Mouse (Mus musculus): Measurements from ENCODE around the gene Ldlrad3.

The Ldlrad3 gene

DNA sequence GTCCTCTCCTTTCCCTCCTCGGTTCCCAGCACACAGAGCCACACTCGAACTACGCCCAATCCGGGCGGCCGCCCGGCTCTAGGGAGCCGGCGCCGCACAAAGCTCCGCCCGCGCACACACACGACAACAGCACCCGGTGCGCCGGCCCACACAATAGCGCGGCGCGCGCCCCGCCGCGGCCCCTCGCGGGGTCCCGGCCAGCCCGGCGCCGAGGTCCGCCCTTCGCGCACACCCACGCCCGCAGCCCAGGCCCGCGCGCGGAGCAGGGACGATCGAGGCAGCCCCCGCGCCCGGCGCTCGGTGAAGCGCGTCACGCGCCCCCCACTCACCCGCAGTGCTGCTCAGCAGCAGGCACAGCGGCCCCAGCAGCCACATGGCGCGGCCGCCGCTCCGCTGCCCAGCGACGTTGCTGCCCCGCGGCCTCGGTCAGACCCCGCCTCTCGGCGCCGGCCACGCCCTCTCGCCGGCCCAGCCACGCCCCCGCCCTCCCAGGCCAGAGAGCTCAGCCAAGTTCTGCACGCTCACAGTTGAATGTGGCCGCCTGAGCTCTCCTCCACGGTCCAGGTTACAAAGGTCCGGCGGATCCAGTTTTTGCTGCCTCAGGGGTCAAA is at the start of gene Ldlrad3:
Gene Ldlrad3, minus strand, starts transcription at position 435 of the 611 bp plus-strand sequence.
- peak; percentile 92 for DNase-seq (ENCODE audit: low spot score)

- no peak for DNase-seq (ENCODE audit: low spot score)
These were observed 45.3 kb upstream of the Ldlrad3 start for GRCm38 (mm10) chr2:102231470-102231869.

GRCm38 (mm10) chr2:102229126-102229525 is 42.9 kb upstream of the Ldlrad3 start:
- no peak for DNase-seq (ENCODE audit: low spot score)

DNA sequence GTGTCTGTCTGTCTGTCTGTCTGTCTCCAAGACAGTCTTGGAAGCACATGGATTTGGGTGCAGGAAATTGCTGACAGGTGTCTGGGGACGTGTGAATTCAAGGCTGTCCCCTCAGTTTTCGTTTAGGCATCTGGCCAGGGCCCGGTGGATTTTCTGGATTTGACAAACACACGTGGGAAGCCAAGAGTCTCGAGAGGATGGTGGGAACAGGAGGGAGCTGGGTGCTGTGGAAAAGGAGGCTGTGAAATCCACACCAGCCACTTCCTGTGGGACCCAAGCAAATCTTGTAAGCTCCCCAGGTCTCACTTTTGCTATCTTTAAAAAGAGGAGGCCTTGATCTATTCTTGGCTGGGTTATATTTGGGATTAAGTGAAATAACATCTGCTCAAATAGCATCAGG is 42.1 kb upstream of the Ldlrad3 start:
- DNase-seq (ENCODE audit: low spot score) = no peak

GRCm38 (mm10) chr2:102227839-102228238 is 41.7 kb upstream of the Ldlrad3 start:
- DNase-seq (ENCODE audit: low spot score) = no peak

DNA sequence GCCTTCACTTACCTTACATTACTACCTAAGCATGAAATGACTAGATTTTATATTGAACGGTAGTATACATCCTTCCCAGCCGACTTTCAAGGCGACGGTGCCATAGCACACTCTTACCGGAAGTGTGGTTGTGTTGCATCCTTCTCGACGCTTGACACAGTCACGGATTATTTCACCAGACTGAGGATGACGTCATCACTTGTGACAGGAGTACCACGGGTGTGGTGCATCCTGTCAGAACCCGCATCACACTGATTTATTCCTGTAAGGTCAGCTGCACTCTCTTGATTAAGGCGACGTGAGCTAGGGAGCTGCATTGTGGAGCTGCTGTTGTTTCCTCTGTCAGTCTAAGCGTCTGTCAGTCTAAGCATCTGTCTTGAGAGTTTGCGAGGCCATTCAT is 40.1 kb upstream of the Ldlrad3 start:
- no peak for DNase-seq (ENCODE audit: low spot score)

- no peak for DNase-seq (ENCODE audit: low spot score)
These were observed 37.4 kb upstream of the Ldlrad3 start for GRCm38 (mm10) chr2:102223355-102224128.

DNA sequence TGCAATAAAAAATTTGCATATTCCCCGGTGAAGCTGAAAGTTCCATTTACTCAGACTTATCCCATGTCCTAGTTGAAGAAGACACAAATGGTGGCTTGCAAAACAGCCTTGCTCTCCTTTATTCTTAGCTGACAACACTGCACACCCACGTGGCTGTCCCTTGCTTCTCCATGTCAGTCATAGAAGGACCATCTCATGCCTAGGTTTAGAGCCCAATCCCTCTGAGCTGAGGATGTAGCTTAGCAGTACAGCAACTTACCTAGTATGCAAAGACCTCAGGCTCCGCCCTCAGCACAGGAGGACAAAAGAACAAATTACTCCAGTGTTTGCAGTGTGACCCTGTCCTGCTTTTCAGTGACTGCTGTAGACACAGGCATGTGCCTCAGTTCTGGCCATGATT is 36.6 kb upstream of the Ldlrad3 start:
- no peak for DNase-seq (ENCODE audit: low spot score)

GRCm38 (mm10) chr2:102216817-102217216 is 30.6 kb upstream of the Ldlrad3 start:
- no peak for DNase-seq (ENCODE audit: low spot score)

GRCm38 (mm10) chr2:102212096-102212495 is 25.9 kb upstream of the Ldlrad3 start:
- peak; percentile 63 for DNase-seq (ENCODE audit: low spot score)

- DNase-seq (ENCODE audit: low spot score) = no peak
These were observed 19.7 kb upstream of the Ldlrad3 start for GRCm38 (mm10) chr2:102205672-102206399.

DNA sequence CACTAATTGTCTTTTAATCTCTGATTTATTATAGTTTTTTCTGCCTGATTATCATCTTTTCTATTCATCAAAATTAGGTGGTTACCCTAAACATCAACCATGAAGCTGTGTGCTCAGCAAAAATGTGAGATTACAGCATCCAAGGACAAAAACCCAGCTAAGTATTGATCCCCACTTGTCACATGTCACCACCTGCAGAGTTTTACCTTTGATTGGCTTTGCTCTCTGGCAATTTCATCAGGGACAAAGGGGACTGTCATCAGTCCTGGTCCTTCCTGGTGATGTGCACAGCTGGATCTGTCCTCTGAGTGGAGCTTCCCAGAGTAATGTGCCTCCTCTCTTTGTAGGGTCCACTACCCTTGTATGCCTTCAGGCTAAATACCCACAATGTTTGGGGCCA is 17.3 kb upstream of the Ldlrad3 start:
- no peak for DNase-seq (ENCODE audit: low spot score)

- DNase-seq (ENCODE audit: low spot score) = peak; percentile 61
These were observed 16.1 kb upstream of the Ldlrad3 start for GRCm38 (mm10) chr2:102202211-102202770.

DNA sequence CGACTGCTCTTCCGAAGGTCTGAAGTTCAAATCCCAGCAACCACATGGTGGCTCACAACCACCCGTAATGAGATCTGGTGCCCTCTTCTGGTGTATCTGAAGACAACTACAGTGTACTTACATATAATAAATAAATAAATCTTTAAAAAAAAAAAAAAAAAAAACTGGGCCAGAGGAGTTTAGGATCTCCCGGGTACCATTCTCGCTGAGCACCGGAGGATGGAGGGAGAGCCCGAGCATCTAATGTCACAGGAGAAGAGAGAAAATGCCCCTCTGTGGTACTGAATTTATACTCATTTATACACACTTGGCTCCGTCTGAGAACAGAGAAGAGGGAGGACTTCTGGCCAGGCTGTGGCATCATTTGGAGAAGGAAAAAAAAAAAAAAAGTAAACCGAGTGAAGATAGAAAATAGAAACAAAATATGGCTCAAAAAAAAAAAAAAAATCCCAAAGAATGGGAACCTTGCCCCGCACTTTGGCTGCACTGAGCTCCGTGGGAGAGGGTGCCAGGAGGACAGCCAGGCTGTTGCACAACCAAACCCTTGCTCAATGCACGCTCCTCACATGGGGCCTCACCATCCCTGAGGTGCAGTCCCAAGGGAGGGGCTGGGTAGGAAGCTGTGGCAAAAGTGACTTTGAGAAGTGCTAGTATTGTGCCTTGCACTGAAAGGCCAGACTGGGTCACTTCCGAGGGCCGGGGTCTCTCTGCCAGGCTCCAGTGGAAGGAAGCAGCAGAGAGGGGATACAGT is 15.2 kb upstream of the Ldlrad3 start:
- DNase-seq (ENCODE audit: low spot score) = peak; percentile 99

DNA sequence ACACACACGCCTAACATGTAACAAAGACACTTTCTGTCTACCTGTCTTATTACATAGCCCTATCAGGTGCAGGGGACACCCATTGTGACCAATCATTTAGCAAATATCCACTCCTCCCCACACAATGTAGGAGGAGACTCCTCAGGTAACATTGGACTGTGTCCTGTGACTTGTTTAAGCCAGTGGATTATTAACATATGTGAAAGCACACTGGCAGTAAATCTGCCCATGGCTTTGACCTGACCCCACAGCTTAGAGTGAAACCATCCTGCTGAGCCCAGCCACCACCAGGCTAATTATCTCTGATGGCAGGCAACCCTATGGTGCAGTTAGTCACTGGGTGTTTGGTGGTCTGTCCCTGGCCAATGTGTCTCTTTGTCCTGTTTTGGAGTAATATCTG is 11.1 kb upstream of the Ldlrad3 start:
- peak; percentile 26 for DNase-seq (ENCODE audit: low spot score)

DNA sequence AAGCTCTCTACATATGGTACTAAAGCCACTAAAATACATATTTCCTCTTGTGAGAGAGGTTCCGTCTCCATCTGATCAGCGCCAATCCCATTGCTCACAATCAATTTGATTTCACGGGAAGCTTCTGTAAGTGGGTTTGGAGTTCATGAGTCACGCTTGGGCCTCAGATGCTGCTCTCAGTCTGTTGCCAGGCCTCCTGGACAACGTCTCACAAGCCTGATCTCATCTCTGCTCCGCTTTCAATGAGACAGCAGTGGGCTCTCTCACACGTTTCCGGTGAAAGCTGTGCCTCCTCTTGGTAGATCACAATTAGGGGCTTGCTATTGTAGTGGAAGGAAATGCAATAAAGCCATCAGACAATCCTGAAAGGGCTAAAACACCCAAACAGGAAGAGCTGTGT is 10.5 kb upstream of the Ldlrad3 start:
- DNase-seq (ENCODE audit: low spot score) = no peak

DNA sequence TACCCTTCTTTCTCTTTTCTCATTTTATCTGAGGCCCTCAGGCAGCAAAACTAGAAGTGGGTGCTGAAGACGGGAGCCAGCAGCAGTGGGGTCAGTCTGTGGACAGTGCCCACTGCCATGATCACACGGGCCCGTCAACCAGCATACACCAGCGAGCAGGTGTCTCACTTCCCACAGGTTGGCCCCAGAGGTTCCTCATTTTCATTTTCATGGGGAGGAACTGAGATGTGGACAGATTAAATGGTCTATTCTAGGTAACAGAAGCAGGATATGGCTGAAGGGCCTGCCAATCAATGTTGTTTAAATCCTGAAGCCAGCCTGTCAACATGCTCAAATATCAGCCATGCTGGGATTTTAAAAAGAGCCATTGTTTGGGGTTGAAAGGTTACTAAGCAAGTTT is 9.3 kb upstream of the Ldlrad3 start:
- DNase-seq (ENCODE audit: low spot score) = no peak

GRCm38 (mm10) chr2:102194247-102194646 is 8.1 kb upstream of the Ldlrad3 start:
- DNase-seq (ENCODE audit: low spot score) = no peak

- DNase-seq (ENCODE audit: low spot score) = peak; percentile 62
These were observed 7.0 kb upstream of the Ldlrad3 start for GRCm38 (mm10) chr2:102192943-102193820.

GRCm38 (mm10) chr2:102191736-102192135 is 5.6 kb upstream of the Ldlrad3 start:
- no peak for DNase-seq (ENCODE audit: low spot score)

- DNase-seq (ENCODE audit: low spot score) = peak; percentile 79
These were observed 4.8 kb upstream of the Ldlrad3 start for GRCm38 (mm10) chr2:102190956-102191355.

Measured in adipocyte (in vitro differentiated cells).